Mouse (Mus musculus): ENCODE data around the gene Eif2ak4. TPM values are rescaled to one million over a fixed set of nuclear protein-coding genes. Genes with fewer than 3 reads are reported as not detected.

Eif2ak4 gene
- polyA plus RNA-seq (2015; fragmentation: Nextera tagmentation; extraction: Ambion mirVana): 9.9 and 10.2 TPM in 2 replicates

GRCm38 (mm10) chr2:118388341-118389335, at the start of gene Eif2ak4:
Gene Eif2ak4, plus strand, starts transcription at chr2:118388618.
- Histone ChIP-seq H3K9ac (peak within 1 kb of the TSS; percentile 92), H3K9me3 (no peaks in the 10 kb centered on the region), H3K4me1 (replicated peaks) (peaks cover 3% of the 10 kb centered on the region), H3K27ac (peak within 1 kb of the TSS; percentile 96), H3K27me3 (replicated peaks) (no peaks in the 10 kb centered on the region), H3K36me3 (no peaks in the 10 kb centered on the region), H3K4me2 (replicated peaks) (peak within 1 kb of the TSS; percentile 82), H3K4me3 (replicated peaks) (peak within 1 kb of the TSS; percentile 87)
- WGBS: under 1% methylated on average over 61 of the region's 61 CpGs
- peak; percentile 97 for ATAC-seq

- Histone ChIP-seq H3K9ac (no peak overlapping the region), H3K27ac (no peak overlapping the region), H3K36me3 (no peaks in the 10 kb centered on the region), H3K4me1 (replicated peaks) (no peaks in the 10 kb centered on the region), H3K27me3 (replicated peaks) (no peaks in the 10 kb centered on the region), H3K9me3 (no peaks in the 10 kb centered on the region), H3K4me3 (replicated peaks) (no peak overlapping the region), H3K4me2 (replicated peaks) (no peak overlapping the region)
- WGBS: 85% methylated on average over 7 of the region's 7 CpGs
- no peak for ATAC-seq
These were observed 47.1 kb upstream of the Eif2ak4 start for GRCm38 (mm10) chr2:118341295-118341694.

- H3K36me3 ChIP-seq: no peaks in the 10 kb centered on the region
- no peak overlapping the region for H3K4me2 ChIP-seq (replicated peaks)
- H3K27me3 ChIP-seq (replicated peaks): no peaks in the 10 kb centered on the region
- H3K4me3 ChIP-seq (replicated peaks): no peak overlapping the region
- no peak for ATAC-seq
- H3K9me3 ChIP-seq: no peaks in the 10 kb centered on the region
- H3K27ac ChIP-seq: no peak overlapping the region
- H3K4me1 ChIP-seq (replicated peaks): no peaks in the 10 kb centered on the region
- no peak overlapping the region for H3K9ac ChIP-seq
- 60% methylated on average over 3 of the region's 3 CpGs for WGBS
These were observed 44.5 kb upstream of the Eif2ak4 start for GRCm38 (mm10) chr2:118343897-118344296.

- Histone ChIP-seq H3K9ac (no peak overlapping the region), H3K36me3 (no peaks in the 10 kb centered on the region), H3K4me3 (replicated peaks) (no peak overlapping the region), H3K9me3 (no peaks in the 10 kb centered on the region), H3K4me1 (replicated peaks) (no peaks in the 10 kb centered on the region), H3K27ac (no peak overlapping the region), H3K27me3 (replicated peaks) (no peaks in the 10 kb centered on the region), H3K4me2 (replicated peaks) (no peak overlapping the region)
- WGBS: 66% methylated on average over 1 of the region's 1 CpGs
- no peak for ATAC-seq
These were observed 42.9 kb upstream of the Eif2ak4 start for GRCm38 (mm10) chr2:118345535-118345934.

GRCm38 (mm10) chr2:118353498-118353897, 34.9 kb upstream of the Eif2ak4 start:
- no peak for ATAC-seq

GRCm38 (mm10) chr2:118353916-118354403, 34.5 kb upstream of the Eif2ak4 start:
- Histone ChIP-seq H3K27me3 (replicated peaks) (no peaks in the 10 kb centered on the region), H3K27ac (no peak overlapping the region), H3K4me3 (replicated peaks) (no peak overlapping the region), H3K4me1 (replicated peaks) (no peaks in the 10 kb centered on the region), H3K36me3 (no peaks in the 10 kb centered on the region), H3K9me3 (no peaks in the 10 kb centered on the region), H3K9ac (no peak overlapping the region), H3K4me2 (replicated peaks) (no peak overlapping the region)
- no peak for ATAC-seq
- WGBS: 60% methylated on average over 4 of the region's 4 CpGs

More at GRCm38 (mm10) chr2:118353498-118353897, 34.9 kb upstream of the Eif2ak4 start:
- H3K27me3 ChIP-seq (replicated peaks): no peaks in the 10 kb centered on the region
- H3K9me3 ChIP-seq: no peaks in the 10 kb centered on the region
- H3K36me3 ChIP-seq: no peaks in the 10 kb centered on the region
- no peak overlapping the region for H3K9ac ChIP-seq
- H3K27ac ChIP-seq: no peak overlapping the region
- H3K4me3 ChIP-seq (replicated peaks): no peak overlapping the region
- 43% methylated on average over 4 of the region's 4 CpGs for WGBS
- H3K4me1 ChIP-seq (replicated peaks): no peaks in the 10 kb centered on the region
- H3K4me2 ChIP-seq (replicated peaks): no peak overlapping the region

GRCm38 (mm10) chr2:118355138-118355719, 33.2 kb upstream of the Eif2ak4 start:
- no peak for ATAC-seq
- Histone ChIP-seq H3K9ac (no peak overlapping the region), H3K27ac (no peak overlapping the region), H3K4me1 (replicated peaks) (no peaks in the 10 kb centered on the region), H3K9me3 (no peaks in the 10 kb centered on the region), H3K36me3 (no peaks in the 10 kb centered on the region), H3K27me3 (replicated peaks) (no peaks in the 10 kb centered on the region), H3K4me2 (replicated peaks) (no peak overlapping the region), H3K4me3 (replicated peaks) (no peak overlapping the region)
- 85% methylated on average over 6 of the region's 6 CpGs for WGBS

GRCm38 (mm10) chr2:118371841-118372240, 16.6 kb upstream of the Eif2ak4 start:
- Histone ChIP-seq H3K27me3 (replicated peaks) (peaks cover 11% of the 10 kb centered on the region), H3K4me1 (replicated peaks) (peaks cover 17% of the 10 kb centered on the region), H3K4me3 (replicated peaks) (no peak overlapping the region), H3K36me3 (no peaks in the 10 kb centered on the region), H3K9ac (no peak overlapping the region), H3K9me3 (no peaks in the 10 kb centered on the region), H3K27ac (no peak overlapping the region), H3K4me2 (replicated peaks) (no peak overlapping the region)
- WGBS: 46% methylated on average over 1 of the region's 1 CpGs
- no peak for ATAC-seq

- ATAC-seq: peak; percentile 23
- no peak overlapping the region for H3K27ac ChIP-seq
- peak overlapping the region; percentile 47 for H3K9ac ChIP-seq
- H3K27me3 ChIP-seq (replicated peaks): peaks cover 11% of the 10 kb centered on the region
- peaks cover 17% of the 10 kb centered on the region for H3K4me1 ChIP-seq (replicated peaks)
- WGBS: 8% methylated on average over 11 of the region's 11 CpGs
- H3K4me2 ChIP-seq (replicated peaks): peak overlapping the region; percentile 96
- no peaks in the 10 kb centered on the region for H3K9me3 ChIP-seq
- H3K4me3 ChIP-seq (replicated peaks): peak overlapping the region; percentile 47
- H3K36me3 ChIP-seq: no peaks in the 10 kb centered on the region
These were observed 15.9 kb upstream of the Eif2ak4 start for GRCm38 (mm10) chr2:118372561-118372900.

- Histone ChIP-seq H3K36me3 (no peaks in the 10 kb centered on the region), H3K9ac (peak within 1 kb of the TSS; percentile 47), H3K27me3 (replicated peaks) (peaks cover 11% of the 10 kb centered on the region), H3K4me3 (replicated peaks) (peak within 1 kb of the TSS; percentile 47), H3K4me1 (replicated peaks) (peaks cover 17% of the 10 kb centered on the region), H3K27ac (no peak within 1 kb of the TSS), H3K9me3 (no peaks in the 10 kb centered on the region), H3K4me2 (replicated peaks) (peak within 1 kb of the TSS; percentile 96)
- under 1% methylated on average over 54 of the region's 59 CpGs for whole genome bisulfite sequencing
- ATAC-seq: peak; percentile 76
These were observed 15.4 kb upstream of the Eif2ak4 start, which contains the start of gene Gpr176 for GRCm38 (mm10) chr2:118372901-118373571. Gene Gpr176, minus strand, starts transcription at chr2:118373419.

GRCm38 (mm10) chr2:118373572-118374279, 14.7 kb upstream of the Eif2ak4 start:
- WGBS: 4% methylated on average over 43 of the region's 43 CpGs
- Histone ChIP-seq H3K27ac (no peak overlapping the region), H3K27me3 (replicated peaks) (peaks cover 11% of the 10 kb centered on the region), H3K4me2 (replicated peaks) (peak overlapping the region; percentile 96), H3K9me3 (no peaks in the 10 kb centered on the region), H3K4me3 (replicated peaks) (peak overlapping the region; percentile 47), H3K4me1 (replicated peaks) (peaks cover 17% of the 10 kb centered on the region), H3K36me3 (no peaks in the 10 kb centered on the region), H3K9ac (peak overlapping the region; percentile 47)
- ATAC-seq: peak; percentile 91
